Mouse (Mus musculus) myocyte (in vitro differentiated cells): ENCODE data around the gene Tspan11. TPM values are rescaled to one million over a fixed set of nuclear protein-coding genes. Genes with fewer than 3 reads are reported as not detected.

Source experiments
- H3K27me3 ChIP-seq: one replicate; pipeline ENCODE4 v1.6.1; 2011; ENCODE audit not compliant: control insufficient read depth, insufficient read depth, insufficient read length
- H3K36me3 ChIP-seq: one replicate; pipeline ENCODE4 v1.6.1; 2011; ENCODE audit not compliant: control insufficient read depth, insufficient read depth
- H3K4me2 ChIP-seq: one replicate; pipeline ENCODE4 v1.6.1; 2011; ENCODE audit warnings: low read depth, control low read depth
- H3K4me3 ChIP-seq: one replicate; pipeline ENCODE4 v1.5.1; 2011; ENCODE audit warnings: mild to moderate bottlenecking, control low read depth, moderate library complexity
- H3K79me2 ChIP-seq: one replicate; pipeline ENCODE4 v1.6.1; 2011; ENCODE audit not compliant: control insufficient read depth, insufficient read depth
- H3ac ChIP-seq: one replicate; pipeline ENCODE4 v1.6.1; 2011; ENCODE audit not compliant: control insufficient read depth, insufficient read length
- CEBPB ChIP-seq: IDR thresholded peaks from 2 replicates; pipeline ENCODE4 v1.6.1; 2011; ENCODE audit warnings: mild to moderate bottlenecking, moderate library complexity; ENCODE audit not compliant: poor library complexity, insufficient read depth, severe bottlenecking
- E2F4 ChIP-seq: IDR thresholded peaks from one replicate; pipeline ENCODE4 v1.6.1; 2011; ENCODE audit warnings: mild to moderate bottlenecking, control low read depth, moderate library complexity; ENCODE audit not compliant: insufficient read depth
- MAX ChIP-seq: IDR thresholded peaks from one replicate; pipeline ENCODE4 v1.6.1; 2011; ENCODE audit warnings: low read depth, mild to moderate bottlenecking, control low read depth
- MYOD1 ChIP-seq, 3 experiments: IDR thresholded peaks; one replicate each; pipeline ENCODE4 v1.6.1; 2011; ENCODE audit warnings: control low read depth in 2 of 3, low read depth in 2 of 3, mild to moderate bottlenecking in 2 of 3, moderate library complexity in 1 of 3; ENCODE audit not compliant: insufficient read length in 2 of 3, control insufficient read depth in 1 of 3
- MYOG ChIP-seq, 3 experiments: IDR thresholded peaks; one replicate each; pipeline ENCODE4 v1.6.1; 2011; ENCODE audit warnings: control low read depth in 2 of 3, low read depth in 2 of 3, mild to moderate bottlenecking in 2 of 3; ENCODE audit not compliant: insufficient read length in 2 of 3, control insufficient read depth in 1 of 3, insufficient read depth in 1 of 3
- POLR2A ChIP-seq: IDR thresholded peaks from one replicate; pipeline ENCODE4 v1.6.1; 2011; ENCODE audit warnings: low read depth, mild to moderate bottlenecking, control low read depth, moderate library complexity; ENCODE audit not compliant: insufficient read length
- POLR2AphosphoS2 ChIP-seq: IDR thresholded peaks from one replicate; pipeline ENCODE4 v1.6.1; 2011; ENCODE audit warnings: low read depth, control low read depth; ENCODE audit not compliant: insufficient read length
- REST ChIP-seq: IDR thresholded peaks from one replicate; pipeline ENCODE4 v1.6.1; 2011; ENCODE audit warnings: mild to moderate bottlenecking, control low read depth, moderate library complexity; ENCODE audit not compliant: insufficient read depth, insufficient read length
- SRF ChIP-seq: IDR thresholded peaks from one replicate; pipeline ENCODE4 v1.6.1; 2011; ENCODE audit warnings: low read depth; ENCODE audit not compliant: control insufficient read depth, insufficient read length
- TCF12 ChIP-seq: IDR thresholded peaks from one replicate; pipeline ENCODE4 v1.6.1; 2011; ENCODE audit warnings: mild to moderate bottlenecking, control low read depth; ENCODE audit not compliant: poor library complexity, insufficient read depth, severe bottlenecking
- TCF3 ChIP-seq: IDR thresholded peaks from one replicate; pipeline ENCODE4 v1.6.1; 2011; ENCODE audit warnings: low read depth, control low read depth; ENCODE audit not compliant: insufficient read length
- USF1 ChIP-seq: IDR thresholded peaks from one replicate; pipeline ENCODE4 v1.6.1; 2011; ENCODE audit warnings: low read depth, mild to moderate bottlenecking, control low read depth, moderate library complexity
- polyA plus RNA-seq: library from polyadenylated mRNA; unstranded; fragments of >200 nt; fragmentation: generic; extraction: Trizol; gene quantifications from one replicate; pipeline ENCODE4 v1.2.1, GENCODE M21; 2012; ENCODE audit warnings: missing spikeins

Gene Tspan11
- polyA plus RNA-seq, 1 experiment: 1.6 TPM

GRCm38 (mm10) chr6:127999118-127999517, 111.7 kb downstream of the Tspan11 start:
- no peaks in the 10 kb centered on the region for H3K27me3 ChIP-seq
- no peak for TF ChIP-seq REST
- TF ChIP-seq MYOG (IDR thresholded peaks at IDR 0.05; ENCODE audit: control insufficient read depth in 1 of 3, insufficient read depth in 1 of 3, insufficient read length in 2 of 3, low read depth in 2 of 3): no peak
- no peak for TF ChIP-seq USF1
- TF ChIP-seq E2F4: no peak
- no peak for TF ChIP-seq SRF
- TF ChIP-seq POLR2A: no peak
- TF ChIP-seq POLR2AphosphoS2: no peak
- TF ChIP-seq TCF3: no peak
- H3K4me3 ChIP-seq: no peak overlapping the region
- H3ac ChIP-seq: no peak overlapping the region
- peaks cover 18% of the 10 kb centered on the region for H3K36me3 ChIP-seq
- peaks cover 29% of the 10 kb centered on the region for H3K79me2 ChIP-seq
- H3K4me2 ChIP-seq: no peak overlapping the region

GRCm38 (mm10) chr6:128000777-128001176, 113.4 kb downstream of the Tspan11 start:
- Histone ChIP-seq H3K27me3 (no peaks in the 10 kb centered on the region), H3K36me3 (peaks cover 18% of the 10 kb centered on the region), H3ac (no peak overlapping the region), H3K4me2 (no peak overlapping the region), H3K4me3 (no peak overlapping the region), H3K79me2 (peaks cover 23% of the 10 kb centered on the region)
- TF ChIP-seq REST: no peak
- TF ChIP-seq USF1: no peak

GRCm38 (mm10) chr6:128001587-128001986, 114.2 kb downstream of the Tspan11 start:
- peaks cover 18% of the 10 kb centered on the region for H3K36me3 ChIP-seq
- no peaks in the 10 kb centered on the region for H3K27me3 ChIP-seq
- H3K79me2 ChIP-seq: peaks cover 16% of the 10 kb centered on the region
- H3ac ChIP-seq: no peak overlapping the region
- H3K4me3 ChIP-seq: no peak overlapping the region
- peak overlapping the region; percentile 20 for H3K4me2 ChIP-seq
- TF ChIP-seq MYOD1 (IDR thresholded peaks at IDR 0.05; ENCODE audit: control insufficient read depth in 1 of 3, insufficient read length in 2 of 3, low read depth in 2 of 3): peak; percentile 18 to 88 (median 77)
- no peak for TF ChIP-seq POLR2AphosphoS2
- TF ChIP-seq CEBPB: no peak
- no peak for TF ChIP-seq REST
- TF ChIP-seq MYOG (IDR thresholded peaks at IDR 0.05; ENCODE audit: control insufficient read depth in 1 of 3, insufficient read depth in 1 of 3, insufficient read length in 2 of 3, low read depth in 2 of 3): peak; percentile 82 to 95 (median 85)
- TF ChIP-seq TCF3: peak; percentile 66
- TF ChIP-seq TCF12: peak; percentile 63

- H3K4me2 ChIP-seq: peak overlapping the region; percentile 20
- TF ChIP-seq MYOG (IDR thresholded peaks at IDR 0.05; ENCODE audit: control insufficient read depth in 1 of 3, insufficient read depth in 1 of 3, insufficient read length in 2 of 3, low read depth in 2 of 3) (peak in 1 of 3 experiments; percentile 71), MYOD1 (IDR thresholded peaks at IDR 0.05; ENCODE audit: control insufficient read depth in 1 of 3, insufficient read length in 2 of 3, low read depth in 2 of 3) (peak in 2 of 3 experiments; percentile 28 to 71), POLR2A (no peak), TCF12 (no peak), E2F4 (no peak), REST (no peak), MAX (no peak)
- no peak overlapping the region for H3K4me3 ChIP-seq
Measured at GRCm38 (mm10) chr6:128002104-128002503, 114.7 kb downstream of the Tspan11 start.

GRCm38 (mm10) chr6:128002667-128003066, 115.3 kb downstream of the Tspan11 start:
- no peak overlapping the region for H3K4me2 ChIP-seq
- TF ChIP-seq MAX (no peak), CEBPB (no peak), TCF3 (no peak), REST (no peak), USF1 (no peak), SRF (no peak), TCF12 (no peak), MYOD1 (IDR thresholded peaks at IDR 0.05; ENCODE audit: control insufficient read depth in 1 of 3, insufficient read length in 2 of 3, low read depth in 2 of 3) (no peak), E2F4 (no peak), POLR2A (no peak), MYOG (IDR thresholded peaks at IDR 0.05; ENCODE audit: control insufficient read depth in 1 of 3, insufficient read depth in 1 of 3, insufficient read length in 2 of 3, low read depth in 2 of 3) (no peak), POLR2AphosphoS2 (no peak)
- H3K36me3 ChIP-seq: peaks cover 18% of the 10 kb centered on the region
- no peak overlapping the region for H3ac ChIP-seq
- H3K27me3 ChIP-seq: no peaks in the 10 kb centered on the region
- H3K79me2 ChIP-seq: peaks cover 16% of the 10 kb centered on the region
- no peak overlapping the region for H3K4me3 ChIP-seq

More at GRCm38 (mm10) chr6:128002104-128002503, 114.7 kb downstream of the Tspan11 start:
- H3K36me3 ChIP-seq: peaks cover 18% of the 10 kb centered on the region
- no peak overlapping the region for H3ac ChIP-seq
- H3K79me2 ChIP-seq: peaks cover 16% of the 10 kb centered on the region
- H3K27me3 ChIP-seq: no peaks in the 10 kb centered on the region

- Histone ChIP-seq H3ac (no peak overlapping the region), H3K4me2 (no peak overlapping the region), H3K4me3 (no peak overlapping the region), H3K27me3 (no peaks in the 10 kb centered on the region), H3K36me3 (peaks cover 15% of the 10 kb centered on the region), H3K79me2 (peaks cover 16% of the 10 kb centered on the region)
- TF ChIP-seq MYOD1 (IDR thresholded peaks at IDR 0.05; ENCODE audit: control insufficient read depth in 1 of 3, insufficient read length in 2 of 3, low read depth in 2 of 3): no peak
- TF ChIP-seq REST: no peak
- no peak for TF ChIP-seq TCF3
- no peak for TF ChIP-seq USF1
- no peak for TF ChIP-seq SRF
- TF ChIP-seq MAX: no peak
- TF ChIP-seq E2F4: no peak
- no peak for TF ChIP-seq MYOG (IDR thresholded peaks at IDR 0.05; ENCODE audit: control insufficient read depth in 1 of 3, insufficient read depth in 1 of 3, insufficient read length in 2 of 3, low read depth in 2 of 3)
- TF ChIP-seq TCF12: no peak
- no peak for TF ChIP-seq CEBPB
- TF ChIP-seq POLR2AphosphoS2: no peak
- TF ChIP-seq POLR2A: no peak
Measured at GRCm38 (mm10) chr6:128003542-128003941, 116.2 kb downstream of the Tspan11 start.
